Mouse (Mus musculus) heart, embryonic 12.5 days (tissue): ENCODE measurements at regions not wholly inside any gene's neighbourhood (a gene's known extent, or its start where the extent isn't known, plus 50 kb on each side); places are given as distances from the start of the nearest gene placed in this dataset.

Experiments used
- ATAC-seq: fragments of 200-750 bp; cut with Nextera tagmentation; 2 replicates; pipeline ENCODE4 v1.8.0; 2017; ENCODE audit warnings: moderate TSS enrichment, moderate library complexity; ENCODE audit not compliant: insufficient number of reproducible peaks, low FRiP score
- H3K27ac ChIP-seq: fragments of 300-500 bp; sonication (generic); 2 replicates; pipeline ENCODE4 v1.5.1; 2016; ENCODE audit warnings: mild to moderate bottlenecking, moderate library complexity; ENCODE audit not compliant: poor library complexity, severe bottlenecking
- H3K27me3 ChIP-seq: fragments of 300-500 bp; sonication (generic); replicated peaks from 2 replicates; pipeline ENCODE4 v1.6.1; 2016; ENCODE audit warnings: mild to moderate bottlenecking, moderate library complexity
- H3K36me3 ChIP-seq: fragments of 300-500 bp; sonication (generic); 2 replicates; pipeline ENCODE4 v1.6.1; 2016; ENCODE audit warnings: mild to moderate bottlenecking, moderate library complexity
- H3K4me1 ChIP-seq: fragments of 300-500 bp; sonication (generic); replicated peaks from 2 replicates; pipeline ENCODE4 v1.6.1; 2016; ENCODE audit warnings: mild to moderate bottlenecking
- H3K4me2 ChIP-seq: fragments of 300-500 bp; sonication (generic); 2 replicates; pipeline ENCODE4 v1.6.1; 2016; ENCODE audit warnings: mild to moderate bottlenecking, moderate library complexity
- H3K4me3 ChIP-seq: fragments of 300-500 bp; sonication (generic); 2 replicates; pipeline ENCODE4 v1.5.1; 2016; ENCODE audit warnings: mild to moderate bottlenecking
- H3K9ac ChIP-seq: fragments of 300-500 bp; sonication (generic); 2 replicates; pipeline ENCODE4 v1.6.1; 2016; ENCODE audit warnings: mild to moderate bottlenecking, moderate library complexity
- H3K9me3 ChIP-seq: fragments of 300-500 bp; sonication (generic); replicated peaks from 2 replicates; pipeline ENCODE4 v1.6.1; 2016; ENCODE audit warnings: mild to moderate bottlenecking, moderate library complexity
- WGBS: fragments of 180-500 bp; shearing (Covaris S2); methylation state at CpG from one replicate; pipeline ENCODE4 v1.1.7; 2016; 5-methylcytosine and 5-hydroxymethylcytosine counted together

- no peak overlapping the region for H3K4me3 ChIP-seq
- no peaks in the 10 kb centered on the region for H3K9me3 ChIP-seq
- WGBS, result 35% methylated on average over 3 of the region's 3 CpGs
- no peak for ATAC-seq
- H3K27ac ChIP-seq, result no peak overlapping the region
- H3K36me3 ChIP-seq, result no peaks in the 10 kb centered on the region
- H3K9ac ChIP-seq, result no peak overlapping the region
- H3K27me3 ChIP-seq, result no peaks in the 10 kb centered on the region
- peaks cover 6% of the 10 kb centered on the region; the same call in 1 of the 2 replicates for H3K4me1 ChIP-seq
- H3K4me2 ChIP-seq, result no peak overlapping the region
These were observed 211.6 kb downstream of the Cmpk2 start for GRCm38 (mm10) chr12:26680568-26680947.

GRCm38 (mm10) chr12:26679887-26680567 is 211.0 kb downstream of the Cmpk2 start:
- Histone ChIP-seq H3K4me1 (peaks cover 6% of the 10 kb centered on the region; the same call in 1 of the 2 replicates), H3K4me2 (no peak overlapping the region), H3K4me3 (no peak overlapping the region), H3K27me3 (no peaks in the 10 kb centered on the region), H3K36me3 (no peaks in the 10 kb centered on the region), H3K27ac (no peak overlapping the region), H3K9me3 (no peaks in the 10 kb centered on the region), H3K9ac (no peak overlapping the region)
- WGBS, result 61% methylated on average over 9 of the region's 9 CpGs
- ATAC-seq, result no peak

GRCm38 (mm10) chr12:26665466-26665865 is 196.5 kb downstream of the Cmpk2 start:
- WGBS, result 81% methylated on average over 4 of the region's 4 CpGs
- no peaks in the 10 kb centered on the region for H3K27me3 ChIP-seq
- H3K4me2 ChIP-seq, result no peak overlapping the region
- no peak overlapping the region for H3K4me3 ChIP-seq
- no peaks in the 10 kb centered on the region for H3K9me3 ChIP-seq
- no peak overlapping the region for H3K27ac ChIP-seq
- ATAC-seq, result no peak
- H3K9ac ChIP-seq, result no peak overlapping the region
- no peaks in the 10 kb centered on the region for H3K36me3 ChIP-seq
- H3K4me1 ChIP-seq, result no peaks in the 10 kb centered on the region

GRCm38 (mm10) chr12:26654251-26654650 is 185.2 kb downstream of the Cmpk2 start:
- Histone ChIP-seq H3K9me3 (no peaks in the 10 kb centered on the region), H3K4me2 (no peak overlapping the region), H3K27ac (no peak overlapping the region), H3K9ac (no peak overlapping the region), H3K27me3 (no peaks in the 10 kb centered on the region), H3K4me1 (no peaks in the 10 kb centered on the region), H3K4me3 (no peak overlapping the region), H3K36me3 (no peaks in the 10 kb centered on the region)
- 86% methylated on average over 2 of the region's 2 CpGs for WGBS
- no peak for ATAC-seq

GRCm38 (mm10) chr12:26653781-26654180 is 184.8 kb downstream of the Cmpk2 start:
- ATAC-seq, result no peak
- Histone ChIP-seq H3K4me1 (no peaks in the 10 kb centered on the region), H3K27me3 (no peaks in the 10 kb centered on the region), H3K9me3 (no peaks in the 10 kb centered on the region), H3K9ac (no peak overlapping the region), H3K36me3 (no peaks in the 10 kb centered on the region), H3K27ac (no peak overlapping the region), H3K4me2 (no peak overlapping the region), H3K4me3 (no peak overlapping the region)
- 66% methylated on average over 6 of the region's 6 CpGs for WGBS

GRCm38 (mm10) chr12:26646141-26646540 is 177.1 kb downstream of the Cmpk2 start:
- H3K9ac ChIP-seq, result no peak overlapping the region
- no peaks in the 10 kb centered on the region for H3K36me3 ChIP-seq
- H3K4me2 ChIP-seq, result no peak overlapping the region
- no peak overlapping the region for H3K27ac ChIP-seq
- H3K27me3 ChIP-seq, result no peaks in the 10 kb centered on the region
- no peaks in the 10 kb centered on the region for H3K9me3 ChIP-seq
- no peak for ATAC-seq
- no peak overlapping the region for H3K4me3 ChIP-seq
- H3K4me1 ChIP-seq, result no peaks in the 10 kb centered on the region

- Histone ChIP-seq H3K4me3 (no peak overlapping the region), H3K9me3 (no peaks in the 10 kb centered on the region), H3K4me2 (no peak overlapping the region), H3K4me1 (peaks cover 7% of the 10 kb centered on the region), H3K9ac (no peak overlapping the region), H3K36me3 (no peaks in the 10 kb centered on the region), H3K27ac (no peak overlapping the region), H3K27me3 (no peaks in the 10 kb centered on the region)
- ATAC-seq, result no peak
- WGBS, result 61% methylated on average over 4 of the region's 4 CpGs
These were observed 166.7 kb downstream of the Cmpk2 start for GRCm38 (mm10) chr12:26635665-26636241.

GRCm38 (mm10) chr12:26635253-26635652 is 166.2 kb downstream of the Cmpk2 start:
- Histone ChIP-seq H3K4me3 (no peak overlapping the region), H3K4me2 (no peak overlapping the region), H3K27ac (no peak overlapping the region), H3K36me3 (no peaks in the 10 kb centered on the region), H3K9me3 (no peaks in the 10 kb centered on the region), H3K4me1 (peaks cover 7% of the 10 kb centered on the region), H3K27me3 (no peaks in the 10 kb centered on the region), H3K9ac (no peak overlapping the region)
- ATAC-seq, result no peak
- WGBS, result 54% methylated on average over 3 of the region's 3 CpGs

GRCm38 (mm10) chr12:26631795-26632122 is 162.8 kb downstream of the Cmpk2 start:
- no peak overlapping the region for H3K4me2 ChIP-seq
- H3K27ac ChIP-seq, result no peak overlapping the region
- no peaks in the 10 kb centered on the region for H3K9me3 ChIP-seq
- no peak for ATAC-seq
- no peaks in the 10 kb centered on the region for H3K27me3 ChIP-seq
- no peak overlapping the region for H3K4me3 ChIP-seq
- H3K9ac ChIP-seq, result no peak overlapping the region
- WGBS, result 38% methylated on average over 1 of the region's 1 CpGs
- peaks cover 7% of the 10 kb centered on the region for H3K4me1 ChIP-seq
- H3K36me3 ChIP-seq, result no peaks in the 10 kb centered on the region

GRCm38 (mm10) chr12:26631111-26631794 is 162.2 kb downstream of the Cmpk2 start:
- H3K36me3 ChIP-seq, result no peaks in the 10 kb centered on the region
- no peak overlapping the region for H3K27ac ChIP-seq
- WGBS, result 49% methylated on average over 4 of the region's 4 CpGs
- ATAC-seq, result no peak
- H3K27me3 ChIP-seq, result no peaks in the 10 kb centered on the region
- no peak overlapping the region for H3K9ac ChIP-seq
- peaks cover 7% of the 10 kb centered on the region for H3K4me1 ChIP-seq
- H3K9me3 ChIP-seq, result no peaks in the 10 kb centered on the region
- no peak overlapping the region for H3K4me3 ChIP-seq
- no peak overlapping the region for H3K4me2 ChIP-seq

GRCm38 (mm10) chr12:26621135-26621932 is 152.3 kb downstream of the Cmpk2 start:
- H3K27me3 ChIP-seq, result no peaks in the 10 kb centered on the region
- H3K9me3 ChIP-seq, result no peaks in the 10 kb centered on the region
- H3K9ac ChIP-seq, result no peak overlapping the region
- no peaks in the 10 kb centered on the region for H3K36me3 ChIP-seq
- H3K4me3 ChIP-seq, result no peak overlapping the region
- no peaks in the 10 kb centered on the region for H3K4me1 ChIP-seq
- no peak for ATAC-seq
- WGBS, result 78% methylated on average over 12 of the region's 12 CpGs
- H3K4me2 ChIP-seq, result no peak overlapping the region
- no peak overlapping the region for H3K27ac ChIP-seq
